Mouse (Mus musculus) olfactory bulb, adult 2 months (tissue): ENCODE measurements at regions not wholly inside any gene's neighbourhood (a gene's known extent, or its start where the extent isn't known, plus 50 kb on each side); places are given as distances from the start of the nearest gene placed in this dataset.
A peak's percentile ranks its signal among the peaks of the same experiment; 100 is the strongest.

Experiments
- H3K27ac ChIP-seq: fragments of 200-500 bp; 2 replicates; pipeline ENCODE4 v1.5.1; 2012; ENCODE audit warnings: low read depth, low read length; ENCODE audit not compliant: insufficient read depth
- H3K4me1 ChIP-seq: fragments of 200-500 bp; 2 replicates; pipeline ENCODE4 v1.6.1; 2012; ENCODE audit warnings: low read length; ENCODE audit not compliant: control insufficient read depth, insufficient read depth
- H3K4me3 ChIP-seq: fragments of 200-500 bp; 2 replicates; pipeline ENCODE4 v1.5.1; 2012; ENCODE audit warnings: mild to moderate bottlenecking, low read depth, low read length, moderate library complexity; ENCODE audit not compliant: insufficient read depth
- CTCF ChIP-seq: fragments of 200-500 bp; IDR thresholded peaks from 2 replicates; pipeline ENCODE4 v1.5.1; 2012; ENCODE audit warnings: low read depth, mild to moderate bottlenecking, low read length, moderate library complexity; ENCODE audit not compliant: insufficient read depth
- POLR2A ChIP-seq: fragments of 200-500 bp; IDR thresholded peaks from 2 replicates; pipeline ENCODE4 v1.6.1; 2012; ENCODE audit warnings: mild to moderate bottlenecking, low read depth, low read length, moderate library complexity; ENCODE audit not compliant: insufficient read depth
- WGBS: fragments of 180-500 bp; shearing (Covaris S2); methylation state at CpG from one replicate; pipeline ENCODE4 v1.1.7; 2018; 5-methylcytosine and 5-hydroxymethylcytosine counted together

DNA sequence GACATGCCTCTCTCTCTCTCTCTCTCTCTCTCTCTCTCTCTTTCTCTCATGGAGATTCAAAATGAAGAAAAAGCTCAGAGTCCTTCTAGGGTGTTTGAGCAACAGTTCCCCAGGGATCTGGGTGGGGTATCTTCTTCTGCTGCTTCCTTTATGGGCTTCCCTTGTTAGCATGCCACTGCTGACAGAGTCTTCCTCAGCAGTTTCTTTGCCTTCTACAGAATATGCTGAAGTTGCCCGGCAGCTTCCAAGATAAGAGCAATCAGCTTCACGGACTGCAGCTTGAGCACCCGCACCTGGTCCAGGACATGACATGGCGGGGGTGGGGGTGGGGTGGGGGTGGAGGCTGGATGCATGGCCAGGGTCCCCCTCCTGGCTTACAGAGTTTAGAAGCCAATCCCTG is 326.6 kb upstream of the Fam92a start:
- H3K27ac ChIP-seq: no peak overlapping the region
- H3K4me1 ChIP-seq: peaks cover 4% of the 10 kb centered on the region; the same call in 1 of the 2 replicates
- WGBS: 92% methylated on average over 4 of the region's 4 CpGs
- TF ChIP-seq CTCF: no peak
- no peak for TF ChIP-seq POLR2A
- no peak overlapping the region for H3K4me3 ChIP-seq

DNA sequence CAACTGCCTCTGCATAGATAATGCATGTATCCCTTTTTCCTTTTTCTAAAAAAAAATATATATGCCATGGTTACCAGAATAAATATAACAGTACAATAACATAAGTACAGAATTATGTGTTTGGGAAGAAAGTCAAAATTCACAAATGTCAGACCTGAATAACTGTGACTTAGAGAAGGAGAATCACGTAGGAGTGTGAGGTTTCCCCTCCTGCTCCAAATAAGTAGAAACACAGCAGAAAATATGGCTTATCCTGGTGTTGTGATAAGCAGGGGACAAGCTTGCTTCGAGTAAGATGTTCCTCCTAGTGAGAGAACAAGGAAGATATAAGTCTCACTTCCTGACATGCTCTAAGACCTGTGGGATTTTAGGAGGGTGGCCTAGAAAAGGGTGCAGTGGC is 320.7 kb upstream of the Fam92a start:
- H3K27ac ChIP-seq: no peak overlapping the region
- H3K4me3 ChIP-seq: no peak overlapping the region
- H3K4me1 ChIP-seq: no peaks in the 10 kb centered on the region
- 64% methylated on average over 2 of the region's 2 CpGs for WGBS
- TF ChIP-seq CTCF: no peak
- TF ChIP-seq POLR2A: no peak

- no peak overlapping the region for H3K27ac ChIP-seq
- no peak overlapping the region for H3K4me3 ChIP-seq
- WGBS: 92% methylated on average over 6 of the region's 6 CpGs
- no peaks in the 10 kb centered on the region for H3K4me1 ChIP-seq
- no peak for TF ChIP-seq CTCF
- TF ChIP-seq POLR2A: no peak
Measured at GRCm38 (mm10) chr4:12491306-12491705, 319.5 kb upstream of the Fam92a start.

- TF ChIP-seq POLR2A (no peak), CTCF (no peak)
- Histone ChIP-seq H3K4me3 (no peak overlapping the region), H3K4me1 (no peaks in the 10 kb centered on the region), H3K27ac (no peak overlapping the region)
- WGBS: 61% methylated on average over 3 of the region's 3 CpGs
Measured at GRCm38 (mm10) chr4:12490066-12490465, 318.3 kb upstream of the Fam92a start.

GRCm38 (mm10) chr4:12489358-12489757 is 317.5 kb upstream of the Fam92a start:
- TF ChIP-seq POLR2A: no peak
- no peak for TF ChIP-seq CTCF
- WGBS: 82% methylated on average over 6 of the region's 6 CpGs
- Histone ChIP-seq H3K27ac (no peak overlapping the region), H3K4me3 (no peak overlapping the region), H3K4me1 (no peaks in the 10 kb centered on the region)

DNA sequence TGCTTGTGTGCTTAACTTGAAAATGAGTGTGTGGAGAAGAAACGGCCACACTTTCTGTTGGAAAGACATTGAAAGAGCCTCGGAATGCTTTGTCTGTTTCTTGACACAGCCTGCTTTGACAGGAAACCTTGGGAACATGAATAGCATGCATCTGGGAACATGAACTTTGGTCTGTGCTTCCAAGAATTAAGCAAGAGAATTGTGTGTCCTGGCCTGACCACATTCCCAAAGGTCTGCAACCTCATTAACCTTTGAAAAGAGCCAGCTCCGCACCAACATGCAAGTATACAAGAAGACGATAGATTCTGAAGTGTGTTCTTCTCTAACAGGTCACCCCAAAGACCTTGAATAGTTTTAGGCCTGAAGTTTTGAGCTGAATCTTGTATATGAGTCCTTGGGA is 309.7 kb upstream of the Fam92a start:
- Histone ChIP-seq H3K27ac (no peak overlapping the region), H3K4me1 (no peaks in the 10 kb centered on the region), H3K4me3 (no peak overlapping the region)
- no peak for TF ChIP-seq POLR2A
- WGBS: 66% methylated on average over 4 of the region's 4 CpGs

DNA sequence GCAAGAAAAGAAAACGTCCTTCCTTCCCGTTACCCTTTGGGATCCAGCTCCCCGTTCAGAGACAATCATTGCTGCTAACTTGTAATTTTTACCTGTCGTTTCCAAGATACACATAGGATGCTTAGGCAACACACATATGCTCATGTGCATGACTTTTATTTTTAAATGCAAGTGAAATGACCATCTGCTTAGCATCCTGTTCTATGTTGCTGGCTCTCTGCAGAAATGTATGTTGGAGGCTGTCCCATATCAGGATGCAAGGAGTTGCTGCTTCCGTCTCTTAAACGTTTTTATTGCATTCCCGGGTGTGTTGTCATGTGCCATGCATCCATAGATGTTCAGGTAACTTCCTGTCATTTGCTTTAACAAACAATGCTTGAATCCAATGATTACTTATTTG is 304.9 kb upstream of the Fam92a start:
- no peak overlapping the region for H3K4me3 ChIP-seq
- TF ChIP-seq POLR2A (no peak), CTCF (no peak)
- H3K4me1 ChIP-seq: no peaks in the 10 kb centered on the region
- 82% methylated on average over 7 of the region's 7 CpGs for WGBS
- no peak overlapping the region for H3K27ac ChIP-seq

DNA sequence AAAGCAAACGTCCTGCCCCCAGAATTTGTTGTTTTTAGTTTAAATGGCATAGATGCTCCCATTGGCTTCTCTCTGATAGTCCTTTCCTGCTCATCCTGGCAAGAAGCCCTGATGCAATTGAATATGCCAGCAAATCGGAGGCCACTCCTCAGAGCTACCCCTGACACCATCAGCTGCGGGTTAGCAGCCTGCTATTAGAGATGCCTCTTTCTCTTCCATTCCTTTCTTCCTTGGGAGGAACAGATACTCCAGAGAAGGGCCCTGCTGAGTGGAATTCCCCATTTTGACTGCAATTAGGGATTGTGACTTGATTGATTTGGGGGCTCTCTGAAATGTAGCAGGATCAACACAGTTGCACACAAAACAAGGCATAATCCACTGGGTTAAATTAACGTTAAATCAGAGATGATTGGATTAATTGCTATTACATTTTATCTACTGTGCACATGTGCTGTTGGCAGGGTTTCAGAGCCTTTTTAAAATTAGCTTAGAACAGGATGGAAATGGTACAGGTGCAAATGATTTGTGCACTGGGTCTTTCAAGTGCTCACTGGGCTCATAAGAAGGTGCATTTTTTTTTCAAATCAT is 303.3 kb upstream of the Fam92a start:
- no peaks in the 10 kb centered on the region for H3K4me1 ChIP-seq
- peak overlapping the region; percentile 51; the same call in 1 of the 2 replicates for H3K27ac ChIP-seq
- no peak for TF ChIP-seq POLR2A
- TF ChIP-seq CTCF: no peak
- 28% methylated on average over 4 of the region's 4 CpGs for WGBS
- no peak overlapping the region for H3K4me3 ChIP-seq

DNA sequence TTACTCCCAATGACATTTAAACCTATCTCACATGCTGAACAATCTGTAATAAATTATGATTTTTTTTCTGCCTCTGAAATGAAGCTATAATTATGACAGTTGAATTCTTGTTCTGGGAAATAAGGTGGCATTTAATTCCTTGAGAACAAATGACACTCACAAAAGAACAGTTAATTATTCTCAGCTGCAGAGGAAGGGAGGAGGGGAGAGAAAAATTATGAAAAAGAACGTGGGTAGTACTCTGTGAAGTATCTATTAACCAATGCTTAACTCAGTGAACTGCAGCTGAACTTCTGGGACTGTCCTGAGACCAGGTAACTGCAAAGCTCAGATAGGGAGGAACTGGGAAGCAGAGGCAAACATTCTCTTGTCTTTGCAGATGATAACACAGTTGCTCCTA is 302.6 kb upstream of the Fam92a start:
- TF ChIP-seq POLR2A: no peak
- no peaks in the 10 kb centered on the region for H3K4me1 ChIP-seq
- no peak overlapping the region for H3K4me3 ChIP-seq
- H3K27ac ChIP-seq: peak overlapping the region; percentile 51; the same call in 1 of the 2 replicates
- WGBS: 11% methylated on average over 1 of the region's 1 CpGs

- 83% methylated on average over 2 of the region's 2 CpGs for WGBS
- no peak for TF ChIP-seq CTCF
- no peak for TF ChIP-seq POLR2A
- Histone ChIP-seq H3K4me3 (no peak overlapping the region), H3K27ac (no peak overlapping the region), H3K4me1 (peaks cover 3% of the 10 kb centered on the region; the same call in 1 of the 2 replicates)
Measured at GRCm38 (mm10) chr4:12461701-12462100, 289.9 kb upstream of the Fam92a start.
